Mouse (Mus musculus) left cerebral cortex, adult 8-10 months (tissue): ENCODE results near the gene Nr0b2. TPM values are rescaled to one million over a fixed set of nuclear protein-coding genes. Genes with fewer than 3 reads are reported as not detected.
"Not testable (repeated sequence)": the region's sequence is repeated elsewhere in the genome, so short reads cannot be mapped to it uniquely, and the experiment has no call there.

Experiments used
- DNase-seq, 2 experiments: peaks; one replicate each; pipeline ENCODE4 v3.0.0; 2022; ENCODE audit warnings: low spot score in 2 of 2
- total RNA-seq, 4 experiments: library from RNA; stranded (reverse); gene quantifications; 2 replicates each; pipeline ENCODE4 v1.2.4; 2022

The Nr0b2 gene
- total RNA-seq = not detected

- DNase-seq = no peak
These were observed at the start of gene Nr0b2 for GRCm38 (mm10) chr4:133552768-133553447. Nr0b2 (plus strand) TSS chr4:133553376.

- no peak for DNase-seq
These were observed 48.9 kb upstream of the Nr0b2 start for GRCm38 (mm10) chr4:133504300-133504699.

GRCm38 (mm10) chr4:133504755-133505485, 48.3 kb upstream of the Nr0b2 start:
- DNase-seq = no peak

GRCm38 (mm10) chr4:133506573-133506972, 46.6 kb upstream of the Nr0b2 start:
- no peak for DNase-seq

- DNase-seq = peak in 1 of 2 experiments; percentile 60
These were observed 44.2 kb upstream of the Nr0b2 start for GRCm38 (mm10) chr4:133508990-133509389.

GRCm38 (mm10) chr4:133511050-133511449, 42.1 kb upstream of the Nr0b2 start:
- DNase-seq = no peak

GRCm38 (mm10) chr4:133512511-133512910, 40.7 kb upstream of the Nr0b2 start:
- not testable (repeated sequence) for DNase-seq

- peak in 1 of 2 experiments; percentile 56 for DNase-seq
These were observed 40.2 kb upstream of the Nr0b2 start for GRCm38 (mm10) chr4:133512972-133513371.

GRCm38 (mm10) chr4:133518601-133519368, 34.4 kb upstream of the Nr0b2 start, which contains the start of gene Kdf1:
Kdf1 (plus strand) TSS chr4:133518963.
- no peak for DNase-seq

- no peak for DNase-seq
These were observed 33.9 kb upstream of the Nr0b2 start for GRCm38 (mm10) chr4:133519369-133519665.

GRCm38 (mm10) chr4:133521502-133521901, 31.7 kb upstream of the Nr0b2 start:
- no peak for DNase-seq

- no peak for DNase-seq
These were observed 25.4 kb upstream of the Nr0b2 start for GRCm38 (mm10) chr4:133527788-133528187.

- DNase-seq = no peak
These were observed 20.4 kb upstream of the Nr0b2 start for GRCm38 (mm10) chr4:133532777-133533176.

GRCm38 (mm10) chr4:133536081-133536480, 17.1 kb upstream of the Nr0b2 start:
- DNase-seq = no peak

GRCm38 (mm10) chr4:133536652-133537051, 16.5 kb upstream of the Nr0b2 start:
- no peak for DNase-seq

GRCm38 (mm10) chr4:133545272-133546231, 7.6 kb upstream of the Nr0b2 start, which contains the start of gene Nudc:
Nudc (minus strand) TSS chr4:133545996.
- DNase-seq = peak; percentile 89 to 96

GRCm38 (mm10) chr4:133552029-133552428, 1.1 kb upstream of the Nr0b2 start:
- no peak for DNase-seq

GRCm38 (mm10) chr4:133553448-133554330, 513 bp downstream of the Nr0b2 start:
- no peak for DNase-seq

GRCm38 (mm10) chr4:133557041-133557717, 4.0 kb downstream of the Nr0b2 start:
- DNase-seq = no peak
